Mouse (Mus musculus): ENCODE measurements around the gene Gsk3b. TPM values are rescaled to one million over a fixed set of nuclear protein-coding genes. Genes with fewer than 3 reads are reported as not detected.

Gsk3b gene
- polyA plus RNA-seq (2015; fragmentation: Nextera tagmentation; extraction: Ambion mirVana), result 19.7 and 22.9 TPM in 2 replicates

DNA sequence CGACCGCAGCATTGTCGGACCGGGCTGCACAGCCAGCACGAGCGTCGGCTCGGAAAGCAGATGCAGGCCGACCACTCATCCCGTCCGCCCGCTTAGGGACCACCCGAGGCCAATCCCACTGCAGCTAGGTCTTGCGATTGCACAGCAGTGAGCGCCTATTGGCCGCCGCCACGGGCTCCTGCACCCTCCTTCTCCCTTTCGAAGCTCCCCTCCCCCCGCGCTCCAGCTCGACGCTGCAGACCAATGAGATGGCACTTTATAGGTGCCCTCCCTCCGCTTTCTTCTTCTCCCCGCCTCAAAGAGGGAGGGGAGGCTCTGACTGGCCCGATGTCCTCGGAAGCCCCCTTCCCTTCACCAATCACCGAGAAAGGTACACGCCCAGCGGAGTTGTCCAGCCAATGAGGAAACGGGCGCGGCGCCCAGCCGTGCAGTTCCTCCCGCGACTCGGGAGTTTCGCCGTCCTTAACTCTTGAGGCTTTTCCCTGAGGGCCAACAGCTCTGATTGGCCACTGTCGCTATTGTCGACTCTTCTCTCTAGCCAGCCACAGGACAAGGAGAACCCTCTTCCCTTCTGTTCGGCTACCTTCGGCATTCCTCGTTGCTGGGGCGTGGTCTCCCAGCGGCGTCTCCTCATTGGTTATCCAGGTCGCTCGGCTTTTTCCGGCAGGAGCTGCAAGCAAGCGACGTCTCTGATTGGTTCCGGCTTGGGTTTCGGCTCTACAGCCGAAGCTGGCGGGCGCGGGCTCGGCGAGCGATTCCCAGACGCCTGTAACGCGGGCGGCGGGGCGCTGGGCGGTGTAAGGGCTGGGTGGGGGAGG is at the start of gene Gsk3b:
Gene Gsk3b (plus strand): TSS at position 373 of the 818 bp plus-strand sequence.

GRCm38 (mm10) chr16:38294685-38295348 is 206.0 kb downstream of the Gsk3b start, which contains the start of gene Nr1i2:
Nr1i2 (minus strand) TSS chr16:38294824.

Other genes with a start within 250 kb of the Gsk3b start
- not detected in 2 replicates for gene Gm36028, start 227.9 kb upstream of the Gsk3b start, polyA plus RNA-seq (2015; fragmentation: Nextera tagmentation; extraction: Ambion mirVana)
- 19.6 and 24.0 TPM in 2 replicates for gene Lrrc58, start 220.6 kb upstream of the Gsk3b start, polyA plus RNA-seq (2015; fragmentation: Nextera tagmentation; extraction: Ambion mirVana)
- gene Gpr156, start 172.5 kb upstream of the Gsk3b start, polyA plus RNA-seq (2015; fragmentation: Nextera tagmentation; extraction: Ambion mirVana), result 0.02 TPM in 1 of 2 replicates, not detected in the other
- gene Nr1i2, start 205.8 kb downstream of the Gsk3b start, polyA plus RNA-seq (2015; fragmentation: Nextera tagmentation; extraction: Ambion mirVana), result 0.05 TPM in 1 of 2 replicates, not detected in the other